Mouse (Mus musculus) lung, postnatal 10 days (tissue): ENCODE measurements around the gene Lnx1.

Experiments
- DNase-seq: peaks from one replicate; pipeline ENCODE4 v3.0.0; 2021

Lnx1 gene

GRCm38 (mm10) chr5:74694390-74694801 lies 8.3 kb downstream of the Lnx1 start:
- no peak for DNase-seq

DNA sequence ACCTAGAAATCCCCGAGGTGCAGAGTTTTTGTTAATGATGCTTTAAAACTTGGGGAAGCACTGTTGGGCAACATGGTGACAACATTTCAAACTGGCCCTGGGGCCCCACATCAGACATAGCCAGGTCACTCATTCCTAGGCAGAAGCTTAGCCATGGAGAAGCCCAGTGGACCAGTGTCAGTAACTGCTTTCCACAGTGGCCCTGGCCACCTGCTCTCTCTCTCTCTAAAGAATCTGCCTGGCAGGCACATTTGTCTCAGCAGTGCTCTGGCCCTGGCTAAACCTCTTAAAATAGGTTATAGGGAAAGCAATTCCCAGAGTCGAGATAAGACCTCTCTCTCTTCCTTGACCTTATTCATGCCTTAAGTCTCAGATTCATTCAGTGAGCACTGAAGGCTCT lies 8.9 kb downstream of the Lnx1 start:
- DNase-seq, result no peak

- DNase-seq, result peak; percentile 70
Measured at GRCm38 (mm10) chr5:74692411-74693090, 10.2 kb downstream of the Lnx1 start.

DNA sequence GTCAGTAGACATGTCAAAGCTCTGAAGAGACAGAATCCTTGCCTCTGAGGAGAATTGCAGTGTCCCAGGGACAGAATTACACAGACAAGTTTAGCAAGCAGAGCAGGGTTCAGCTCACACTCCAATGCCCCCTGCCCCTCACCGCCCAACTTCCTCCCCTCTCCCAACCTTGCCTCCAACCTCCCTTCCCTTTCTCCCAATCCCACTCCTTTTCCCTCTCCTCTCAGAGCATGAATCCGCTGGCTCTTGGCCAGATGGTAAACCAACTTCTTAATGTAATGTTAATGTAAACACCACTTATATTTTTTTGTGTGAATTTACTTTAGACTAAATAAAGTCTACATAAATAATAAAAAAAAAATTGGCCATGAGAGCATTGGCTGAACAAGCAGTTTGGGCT lies 13.9 kb downstream of the Lnx1 start:
- DNase-seq, result no peak

DNA sequence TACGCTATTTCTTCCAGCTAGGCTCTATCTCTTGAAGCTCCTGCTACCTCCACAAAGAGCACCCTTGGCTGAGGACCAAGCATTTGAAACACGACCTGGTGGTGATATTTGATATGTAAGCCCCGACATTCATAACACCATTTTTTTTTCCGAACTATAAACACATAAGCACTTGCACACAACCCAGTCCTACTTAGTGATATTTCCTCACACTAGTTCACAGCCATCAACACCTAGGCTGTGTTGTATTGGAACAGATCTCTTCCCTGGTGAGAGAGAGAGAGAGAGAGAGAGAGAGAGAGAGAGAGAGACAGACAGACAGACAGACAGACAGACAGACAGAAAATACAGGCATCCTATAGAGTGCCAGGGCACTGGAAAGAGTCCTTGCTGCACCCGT lies 17.8 kb downstream of the Lnx1 start:
- no peak for DNase-seq

GRCm38 (mm10) chr5:74683832-74684231 lies 18.9 kb downstream of the Lnx1 start:
- no peak for DNase-seq

DNA sequence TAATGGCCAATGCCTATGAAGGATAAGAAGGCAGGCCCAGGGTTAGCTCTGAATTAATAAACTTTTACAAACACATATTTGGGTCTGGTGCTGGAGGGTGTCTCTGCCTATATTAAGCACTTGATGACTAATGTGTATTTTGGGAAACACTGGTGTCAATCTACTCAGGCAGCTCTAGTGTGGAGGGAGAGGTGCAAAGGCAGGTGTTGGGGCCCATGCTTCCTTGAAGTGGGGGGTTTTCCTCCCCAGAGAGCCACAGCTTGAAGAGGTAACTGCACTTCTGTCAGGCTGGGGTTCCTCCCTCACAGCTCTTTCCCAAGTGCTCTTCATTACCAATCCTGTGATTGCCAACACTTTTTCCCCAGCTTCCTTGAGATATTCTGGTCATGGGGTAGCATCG lies 20.0 kb downstream of the Lnx1 start:
- DNase-seq, result no peak

- DNase-seq, result no peak
Measured at GRCm38 (mm10) chr5:74679631-74680030, 23.1 kb downstream of the Lnx1 start.

GRCm38 (mm10) chr5:74678693-74679092 lies 24.0 kb downstream of the Lnx1 start:
- no peak for DNase-seq

- DNase-seq, result no peak
Measured at GRCm38 (mm10) chr5:74677399-74678338, 25.0 kb downstream of the Lnx1 start.

GRCm38 (mm10) chr5:74672556-74672955 lies 30.2 kb downstream of the Lnx1 start:
- no peak for DNase-seq

- peak; percentile 52 for DNase-seq
Measured at GRCm38 (mm10) chr5:74670877-74671276, 31.8 kb downstream of the Lnx1 start.

- peak; percentile 67 for DNase-seq
Measured at GRCm38 (mm10) chr5:74669925-74670324, 32.8 kb downstream of the Lnx1 start.

GRCm38 (mm10) chr5:74668956-74669355 lies 33.8 kb downstream of the Lnx1 start:
- peak; percentile 85 for DNase-seq

GRCm38 (mm10) chr5:74662618-74663017 lies 40.1 kb downstream of the Lnx1 start:
- DNase-seq, result no peak

DNA sequence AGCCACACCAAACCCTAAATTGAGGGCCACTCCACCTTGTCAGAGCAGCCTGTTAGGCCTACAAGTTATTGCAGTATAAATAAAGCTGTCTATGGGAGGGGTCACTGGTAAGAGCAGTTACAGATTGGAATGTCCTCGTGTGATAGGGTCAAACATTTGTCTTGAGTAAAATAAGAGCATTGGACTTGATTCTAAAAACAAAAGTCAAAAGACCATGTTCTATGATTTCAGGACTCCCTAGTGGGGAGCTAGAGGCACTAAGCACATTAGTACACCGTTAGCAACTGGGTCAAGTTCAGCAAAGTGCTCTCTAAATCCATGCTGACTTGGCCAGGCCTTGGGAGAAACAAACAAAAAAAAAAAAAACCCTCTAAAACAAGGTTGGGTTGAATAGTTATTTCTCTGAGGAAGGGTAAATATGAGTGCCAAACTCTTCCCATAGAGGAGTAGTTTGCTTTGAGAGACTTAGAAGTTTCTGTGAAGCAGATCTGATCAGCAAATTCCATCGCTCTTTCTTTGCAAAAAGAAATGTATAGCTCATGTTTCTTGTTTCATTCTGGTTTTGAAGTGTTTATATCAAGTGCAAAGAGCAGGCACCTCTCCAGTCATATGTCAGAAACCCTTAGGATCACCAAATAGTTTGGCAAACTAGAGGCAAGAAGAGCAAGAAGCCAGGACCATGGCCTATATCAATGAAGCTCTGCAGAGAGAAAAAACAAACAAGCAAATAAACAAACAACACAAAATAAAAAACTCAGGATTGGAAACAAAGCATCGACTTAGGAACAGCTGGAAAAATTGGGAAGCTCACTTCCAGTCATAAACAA lies 40.8 kb downstream of the Lnx1 start:
- DNase-seq, result no peak

GRCm38 (mm10) chr5:74659856-74660255 lies 42.9 kb downstream of the Lnx1 start:
- no peak for DNase-seq

- no peak for DNase-seq
Measured at GRCm38 (mm10) chr5:74659281-74659680, 43.4 kb downstream of the Lnx1 start.

GRCm38 (mm10) chr5:74657930-74658329 lies 44.8 kb downstream of the Lnx1 start:
- no peak for DNase-seq

DNA sequence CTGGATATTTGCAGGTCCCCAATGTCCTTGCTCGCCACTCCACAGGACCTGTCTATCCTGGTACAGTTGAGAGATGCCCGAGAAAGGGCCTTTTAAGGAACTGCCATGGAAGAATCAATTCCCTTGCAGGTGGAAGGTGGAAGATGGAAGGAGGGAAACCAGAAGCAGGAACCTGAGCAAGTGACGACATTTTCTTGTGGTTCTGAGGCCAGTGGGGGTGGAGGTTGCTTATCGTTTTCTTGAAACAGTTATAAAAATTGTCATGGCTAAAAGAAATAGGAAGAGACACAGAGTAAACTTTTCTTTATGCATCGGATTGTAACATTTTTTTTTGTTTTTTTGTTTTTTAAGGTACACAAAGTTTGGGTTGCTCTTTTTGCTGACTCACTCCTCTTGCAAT lies 46.3 kb downstream of the Lnx1 start:
- DNase-seq, result no peak

DNA sequence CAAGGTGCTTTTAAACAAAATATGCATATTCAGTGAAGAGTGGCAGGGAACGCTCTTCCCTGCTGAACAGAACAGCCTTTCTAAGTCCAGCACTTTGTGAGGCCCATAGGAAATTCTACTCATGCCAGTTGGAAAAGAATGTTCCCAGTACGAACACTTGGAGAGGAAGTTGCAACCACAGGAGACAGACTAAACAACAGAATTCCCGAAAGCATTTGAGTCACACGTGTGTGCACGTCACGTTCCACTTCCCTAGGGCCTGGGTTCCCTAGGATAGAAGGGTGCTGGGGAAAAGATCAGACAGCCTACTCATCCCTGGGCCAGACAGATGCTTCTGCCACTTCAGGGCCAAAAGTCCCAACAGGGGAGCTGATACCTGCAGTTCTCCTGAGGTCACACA lies 48.2 kb downstream of the Lnx1 start:
- DNase-seq, result peak; percentile 57

DNA sequence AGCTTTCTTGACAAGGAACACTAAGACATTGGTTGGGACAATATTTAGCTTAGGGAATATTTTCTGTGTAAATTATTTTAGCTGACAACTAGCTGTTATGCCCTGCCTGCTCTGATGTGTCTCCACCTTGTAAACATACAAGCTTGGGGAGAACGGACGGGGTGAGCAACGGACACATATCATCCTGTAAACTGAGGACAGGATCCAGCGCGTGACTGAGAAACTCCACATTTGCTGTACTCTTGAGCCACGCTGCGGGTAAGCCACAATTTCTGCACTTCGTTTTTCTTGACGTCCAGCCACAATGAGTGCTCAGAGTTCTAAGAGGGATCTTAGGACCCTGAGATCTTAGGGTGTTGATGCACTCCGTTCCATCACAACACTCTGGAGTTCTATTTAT lies 48.9 kb downstream of the Lnx1 start:
- peak; percentile 30 for DNase-seq

GRCm38 (mm10) chr5:74649122-74649521 lies 53.6 kb downstream of the Lnx1 start:
- DNase-seq, result no peak
